Mouse (Mus musculus): ENCODE results near the gene Col23a1. TPM values are rescaled to one million over a fixed set of nuclear protein-coding genes. Genes with fewer than 3 reads are reported as not detected.

Gene Col23a1
- polyA plus RNA-seq, 1 experiment from 2014 or later = 17.5 TPM

DNA sequence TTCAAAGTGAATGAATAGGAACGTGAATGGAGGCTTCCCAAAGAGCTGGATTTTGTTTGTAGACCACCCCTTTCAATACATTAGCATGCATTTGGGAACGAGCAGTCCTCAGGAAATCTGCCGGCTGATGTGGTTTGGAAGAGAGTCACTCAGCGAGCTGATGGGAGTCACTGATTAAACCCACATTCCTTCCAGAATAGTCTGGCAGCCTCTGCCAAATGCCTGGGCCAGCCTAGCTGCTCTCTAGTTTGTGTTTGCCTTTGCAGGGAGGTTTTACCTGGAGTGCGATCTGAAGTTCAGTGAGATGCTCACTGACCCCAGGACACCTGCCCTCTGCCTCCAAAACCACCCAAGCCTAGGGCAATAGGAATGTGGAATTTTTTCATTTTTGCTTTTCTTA is 18.6 kb downstream of the Col23a1 start:
- Histone ChIP-seq H3K4me1 (ENCODE audit: control insufficient read depth, insufficient read depth, low read length) (no peaks in the 10 kb centered on the region), H3K9ac (replicated peaks; ENCODE audit: low read length) (no peak overlapping the region; the same call in 1 of the 2 replicates), H3K4me3 (ENCODE audit: low read depth, low read length) (no peak overlapping the region), H3K27me3 (ENCODE audit: control insufficient read depth, insufficient read depth, low read length) (no peaks in the 10 kb centered on the region), H3K4me2 (ENCODE audit: low read depth, low read length) (no peak overlapping the region), H3K27ac (replicated peaks; ENCODE audit: low read depth, low read length) (no peak overlapping the region), H3K36me3 (replicated peaks; ENCODE audit: control insufficient read depth, insufficient read depth, low read depth, low read length) (no peaks in the 10 kb centered on the region), H3K9me3 (replicated peaks; ENCODE audit: control insufficient read depth, low read length) (no peaks in the 10 kb centered on the region)
- WGBS = 58% methylated on average over 5 of the region's 5 CpGs
- DNase-seq (ENCODE audit: low spot score) = no peak
- no peak for ATAC-seq (replicated peaks; ENCODE audit: insufficient number of reproducible peaks, low FRiP score, low TSS enrichment, low read depth)

DNA sequence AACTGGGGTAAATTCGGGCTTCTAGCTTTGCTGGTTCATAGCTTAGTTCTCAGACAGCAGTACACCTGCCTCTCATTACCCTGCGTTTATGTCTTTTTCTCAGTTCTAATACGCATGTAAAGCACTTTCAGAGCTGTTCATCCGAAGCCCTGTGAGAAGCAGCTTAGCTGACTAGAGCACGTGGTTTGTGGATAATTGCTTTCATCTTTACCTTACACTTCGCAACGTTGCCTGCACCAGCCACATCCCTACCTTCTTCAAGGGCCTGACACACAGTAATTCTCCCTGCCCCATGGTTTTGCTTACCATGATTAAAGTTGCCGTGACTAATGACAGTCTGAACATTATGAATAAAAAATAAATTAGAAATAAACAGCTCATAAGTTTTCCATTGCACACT is 22.1 kb downstream of the Col23a1 start:
- no peak overlapping the region for H3K4me3 ChIP-seq (ENCODE audit: low read depth, low read length)
- ATAC-seq (replicated peaks; ENCODE audit: insufficient number of reproducible peaks, low FRiP score, low TSS enrichment, low read depth) (no peak), DNase-seq (ENCODE audit: low spot score) (peak; percentile 27)
- no peaks in the 10 kb centered on the region for H3K27me3 ChIP-seq (ENCODE audit: control insufficient read depth, insufficient read depth, low read length)
- H3K4me2 ChIP-seq (ENCODE audit: low read depth, low read length) = no peak overlapping the region
- no peak overlapping the region for H3K9ac ChIP-seq (replicated peaks; ENCODE audit: low read length)
- no peaks in the 10 kb centered on the region for H3K36me3 ChIP-seq (replicated peaks; ENCODE audit: control insufficient read depth, insufficient read depth, low read depth, low read length)
- WGBS = 58% methylated on average over 8 of the region's 8 CpGs
- H3K9me3 ChIP-seq (replicated peaks; ENCODE audit: control insufficient read depth, low read length) = no peaks in the 10 kb centered on the region
- H3K27ac ChIP-seq (replicated peaks; ENCODE audit: low read depth, low read length) = no peak overlapping the region
- H3K4me1 ChIP-seq (ENCODE audit: control insufficient read depth, insufficient read depth, low read length) = no peaks in the 10 kb centered on the region

DNA sequence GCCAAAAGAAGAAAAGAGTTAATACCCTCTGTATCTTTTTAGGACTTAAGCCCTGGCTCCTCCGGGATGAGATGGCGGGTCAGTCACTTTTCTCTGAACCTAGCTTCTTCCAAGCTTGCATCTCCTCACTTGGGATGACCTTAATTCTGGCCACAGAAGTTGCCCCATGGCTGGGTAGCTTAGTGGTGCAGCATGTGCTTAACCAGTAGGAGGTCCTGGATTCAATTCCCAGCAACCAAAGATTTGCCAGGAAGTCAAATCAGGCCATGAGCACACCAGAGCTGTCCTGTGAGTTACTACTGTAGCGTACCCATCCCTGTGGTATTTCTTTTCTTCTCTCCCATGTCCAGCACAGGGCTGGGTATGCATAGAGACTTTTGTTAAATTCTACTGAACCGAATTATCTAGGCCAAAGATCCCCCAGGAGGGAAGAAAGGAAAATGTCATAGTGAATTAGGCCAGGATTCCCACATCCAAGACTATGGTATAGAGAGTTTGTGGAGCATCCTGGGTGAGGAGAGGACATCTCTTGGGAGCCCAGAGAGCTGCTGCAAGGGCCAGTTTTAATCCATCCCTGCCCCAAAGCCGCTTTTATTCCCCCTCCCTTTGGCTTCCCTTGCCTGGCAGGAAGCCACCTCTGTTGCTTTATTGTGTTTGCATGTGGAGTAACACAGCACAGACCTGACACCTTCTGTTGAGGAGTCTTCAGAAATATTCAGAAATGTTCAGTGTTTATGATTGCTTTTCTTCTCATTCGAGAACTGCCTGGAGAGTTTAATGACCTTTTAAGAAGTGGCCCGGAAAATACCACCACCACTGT is 26.5 kb downstream of the Col23a1 start:
- Histone ChIP-seq H3K9me3 (replicated peaks; ENCODE audit: control insufficient read depth, low read length) (no peaks in the 10 kb centered on the region), H3K4me1 (ENCODE audit: control insufficient read depth, insufficient read depth, low read length) (no peaks in the 10 kb centered on the region), H3K9ac (replicated peaks; ENCODE audit: low read length) (no peak overlapping the region), H3K27ac (replicated peaks; ENCODE audit: low read depth, low read length) (no peak overlapping the region), H3K36me3 (replicated peaks; ENCODE audit: control insufficient read depth, insufficient read depth, low read depth, low read length) (no peaks in the 10 kb centered on the region), H3K4me2 (ENCODE audit: low read depth, low read length) (no peak overlapping the region), H3K4me3 (ENCODE audit: low read depth, low read length) (no peak overlapping the region), H3K27me3 (ENCODE audit: control insufficient read depth, insufficient read depth, low read length) (no peaks in the 10 kb centered on the region)
- ATAC-seq (replicated peaks; ENCODE audit: insufficient number of reproducible peaks, low FRiP score, low TSS enrichment, low read depth) = no peak
- no peak for DNase-seq (ENCODE audit: low spot score)
- 78% methylated on average over 7 of the region's 7 CpGs for WGBS

DNA sequence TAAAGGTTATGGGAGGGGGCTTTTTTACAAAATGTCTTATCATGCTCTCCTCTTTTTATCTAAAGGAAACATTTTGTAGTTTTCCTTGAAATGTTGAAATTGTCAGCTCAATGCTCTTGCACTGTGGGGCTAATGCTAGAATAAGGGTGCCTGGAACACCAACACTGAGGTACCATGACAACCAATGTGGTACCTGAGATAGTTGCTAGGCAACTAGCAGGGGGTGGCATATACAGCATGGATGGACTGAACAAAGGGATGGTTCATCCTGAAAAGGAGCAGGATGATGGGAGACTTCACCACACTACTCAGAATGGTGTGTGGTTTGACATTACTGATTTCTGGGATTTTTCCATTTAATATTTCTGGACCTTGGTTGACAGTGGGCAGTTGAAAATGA is 30.9 kb downstream of the Col23a1 start:
- Histone ChIP-seq H3K27ac (replicated peaks; ENCODE audit: low read depth, low read length) (no peak overlapping the region), H3K4me2 (ENCODE audit: low read depth, low read length) (no peak overlapping the region), H3K36me3 (replicated peaks; ENCODE audit: control insufficient read depth, insufficient read depth, low read depth, low read length) (no peaks in the 10 kb centered on the region), H3K4me3 (ENCODE audit: low read depth, low read length) (no peak overlapping the region), H3K27me3 (ENCODE audit: control insufficient read depth, insufficient read depth, low read length) (no peaks in the 10 kb centered on the region), H3K9me3 (replicated peaks; ENCODE audit: control insufficient read depth, low read length) (no peaks in the 10 kb centered on the region), H3K9ac (replicated peaks; ENCODE audit: low read length) (no peak overlapping the region), H3K4me1 (ENCODE audit: control insufficient read depth, insufficient read depth, low read length) (no peaks in the 10 kb centered on the region)
- ATAC-seq (replicated peaks; ENCODE audit: insufficient number of reproducible peaks, low FRiP score, low TSS enrichment, low read depth) (no peak), DNase-seq (ENCODE audit: low spot score) (no peak)

DNA sequence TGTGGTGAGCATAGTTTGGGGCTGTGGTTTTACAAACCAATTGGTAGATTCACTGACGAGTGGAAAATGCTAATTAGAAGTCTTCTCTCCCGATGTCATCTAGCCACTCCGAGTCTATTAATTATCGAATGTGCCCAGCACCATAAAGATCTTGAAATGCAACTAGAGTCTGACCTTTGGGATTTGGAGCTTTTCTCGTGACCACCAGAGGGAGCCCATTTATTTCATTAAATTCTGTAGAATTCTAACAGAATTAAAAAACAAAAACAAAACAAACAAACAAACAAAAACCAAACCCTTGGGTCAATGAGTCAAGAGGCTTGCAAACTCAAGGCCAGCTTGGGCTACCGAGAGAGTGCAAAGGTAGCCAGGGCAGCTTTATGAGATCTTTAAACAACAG is 37.2 kb downstream of the Col23a1 start:
- H3K4me1 ChIP-seq (ENCODE audit: control insufficient read depth, insufficient read depth, low read length) = no peaks in the 10 kb centered on the region

DNA sequence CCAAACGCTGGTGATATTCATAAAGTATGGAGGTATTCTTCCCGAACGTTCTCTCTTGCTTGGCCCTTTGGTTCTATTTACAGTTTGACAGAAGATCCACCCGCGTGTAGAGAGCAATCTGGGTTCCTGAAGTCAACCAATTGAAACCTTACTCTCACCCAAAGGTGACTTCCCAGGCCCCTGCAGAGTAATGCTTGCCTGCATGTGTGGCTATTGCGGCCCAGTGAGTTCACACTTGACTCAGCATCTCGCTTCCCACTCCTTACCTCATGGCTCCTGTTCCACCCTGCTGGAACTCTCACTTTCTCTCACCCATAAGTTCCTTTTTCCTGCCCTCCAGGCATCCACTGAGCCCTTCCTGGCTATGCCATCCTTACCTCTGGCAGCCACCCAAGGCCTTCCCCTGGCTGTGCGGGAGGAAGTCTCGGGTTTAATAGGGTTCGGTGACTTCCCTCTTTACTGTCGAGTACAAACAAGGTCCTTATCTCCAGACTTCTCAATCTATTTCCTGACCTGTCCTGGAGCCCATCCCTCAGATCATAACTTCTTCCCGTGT is 38.7 kb downstream of the Col23a1 start:
- Histone ChIP-seq H3K27ac (replicated peaks; ENCODE audit: low read depth, low read length) (no peak overlapping the region), H3K36me3 (replicated peaks; ENCODE audit: control insufficient read depth, insufficient read depth, low read depth, low read length) (no peaks in the 10 kb centered on the region), H3K27me3 (ENCODE audit: control insufficient read depth, insufficient read depth, low read length) (no peaks in the 10 kb centered on the region), H3K4me1 (ENCODE audit: control insufficient read depth, insufficient read depth, low read length) (no peaks in the 10 kb centered on the region), H3K9ac (replicated peaks; ENCODE audit: low read length) (no peak overlapping the region), H3K4me2 (ENCODE audit: low read depth, low read length) (no peak overlapping the region), H3K9me3 (replicated peaks; ENCODE audit: control insufficient read depth, low read length) (no peaks in the 10 kb centered on the region), H3K4me3 (ENCODE audit: low read depth, low read length) (no peak overlapping the region)
- WGBS = 86% methylated on average over 12 of the region's 12 CpGs
- DNase-seq (ENCODE audit: low spot score) = no peak
- no peak for ATAC-seq (replicated peaks; ENCODE audit: insufficient number of reproducible peaks, low FRiP score, low TSS enrichment, low read depth)

More for the DNA sequence above, 37.2 kb downstream of the Col23a1 start:
- Histone ChIP-seq H3K36me3 (replicated peaks; ENCODE audit: control insufficient read depth, insufficient read depth, low read depth, low read length) (no peaks in the 10 kb centered on the region), H3K9me3 (replicated peaks; ENCODE audit: control insufficient read depth, low read length) (no peaks in the 10 kb centered on the region), H3K4me3 (ENCODE audit: low read depth, low read length) (no peak overlapping the region), H3K4me2 (ENCODE audit: low read depth, low read length) (no peak overlapping the region), H3K27me3 (ENCODE audit: control insufficient read depth, insufficient read depth, low read length) (no peaks in the 10 kb centered on the region), H3K27ac (replicated peaks; ENCODE audit: low read depth, low read length) (no peak overlapping the region), H3K9ac (replicated peaks; ENCODE audit: low read length) (no peak overlapping the region)
- 74% methylated on average over 6 of the region's 6 CpGs for WGBS
- ATAC-seq (replicated peaks; ENCODE audit: insufficient number of reproducible peaks, low FRiP score, low TSS enrichment, low read depth) = no peak
- DNase-seq (ENCODE audit: low spot score) = peak; percentile 42

DNA sequence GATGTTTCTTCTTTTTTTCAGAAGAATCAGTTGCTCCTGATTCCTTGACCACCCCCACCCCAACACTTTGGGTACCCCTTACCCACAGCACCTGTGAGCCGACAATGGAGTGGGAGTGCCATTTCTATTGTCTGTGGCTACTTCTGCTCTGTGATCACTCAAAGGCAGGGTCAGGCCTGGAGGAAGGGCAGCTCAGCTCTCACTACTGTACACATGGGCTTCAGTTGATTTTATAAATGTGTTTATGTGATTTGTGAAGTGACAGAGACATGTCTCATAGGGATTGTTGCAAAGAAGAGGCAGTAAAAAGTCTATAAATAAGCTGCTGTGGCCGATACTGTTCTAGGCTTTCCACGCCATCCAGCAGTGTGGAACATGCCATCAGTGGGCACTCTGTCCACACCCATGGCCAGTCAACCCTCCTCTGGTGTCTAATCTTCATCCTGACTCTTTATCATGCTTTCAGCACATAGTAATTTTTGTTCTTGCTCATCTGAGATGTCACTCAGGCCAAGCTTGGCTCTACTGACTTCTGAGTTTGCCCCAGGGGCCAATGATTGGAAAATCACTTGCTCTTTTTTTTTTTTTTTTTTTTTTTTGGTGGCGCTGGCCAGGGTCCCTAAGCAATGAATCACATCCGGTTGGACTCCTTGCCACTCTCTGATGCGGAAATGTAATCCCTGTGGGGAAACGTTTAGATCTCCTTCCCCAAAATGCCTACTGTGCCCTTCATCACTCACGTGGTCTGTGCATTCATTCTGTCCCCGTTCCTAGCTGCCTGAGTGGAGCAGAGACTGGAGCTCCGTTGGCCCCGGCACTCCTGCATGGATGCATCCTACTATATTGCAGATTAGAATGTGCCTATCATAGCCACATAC is 40.4 kb downstream of the Col23a1 start:
- Histone ChIP-seq H3K4me2 (ENCODE audit: low read depth, low read length) (no peak overlapping the region), H3K4me1 (ENCODE audit: control insufficient read depth, insufficient read depth, low read length) (no peaks in the 10 kb centered on the region), H3K27me3 (ENCODE audit: control insufficient read depth, insufficient read depth, low read length) (no peaks in the 10 kb centered on the region), H3K4me3 (ENCODE audit: low read depth, low read length) (no peak overlapping the region), H3K9ac (replicated peaks; ENCODE audit: low read length) (no peak overlapping the region), H3K9me3 (replicated peaks; ENCODE audit: control insufficient read depth, low read length) (no peaks in the 10 kb centered on the region), H3K36me3 (replicated peaks; ENCODE audit: control insufficient read depth, insufficient read depth, low read depth, low read length) (no peaks in the 10 kb centered on the region), H3K27ac (replicated peaks; ENCODE audit: low read depth, low read length) (no peak overlapping the region)
- 77% methylated on average over 11 of the region's 11 CpGs for WGBS
- no peak for DNase-seq (ENCODE audit: low spot score)
- ATAC-seq (replicated peaks; ENCODE audit: insufficient number of reproducible peaks, low FRiP score, low TSS enrichment, low read depth) = no peak

DNA sequence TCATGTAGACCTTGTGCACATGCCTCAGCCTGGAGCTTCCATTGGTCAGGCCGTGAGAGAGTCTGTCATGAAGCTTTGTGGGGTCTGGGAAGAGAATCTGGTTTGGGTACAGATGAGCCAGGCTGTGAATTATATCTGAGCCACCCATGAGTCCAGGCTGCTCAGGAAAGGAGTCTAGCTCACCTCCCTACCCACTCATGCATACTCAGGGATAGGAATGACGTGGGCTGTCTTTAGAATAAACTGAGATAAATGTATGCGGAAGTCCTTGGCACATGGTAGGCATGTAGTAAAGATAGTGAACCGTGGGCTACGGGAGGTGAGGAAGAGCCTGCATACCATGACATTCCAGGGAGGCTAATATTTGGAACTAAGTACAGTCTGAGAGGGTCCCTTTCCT is 44.3 kb downstream of the Col23a1 start:
- Histone ChIP-seq H3K36me3 (replicated peaks; ENCODE audit: control insufficient read depth, insufficient read depth, low read depth, low read length) (no peaks in the 10 kb centered on the region), H3K4me3 (ENCODE audit: low read depth, low read length) (no peak overlapping the region), H3K9me3 (replicated peaks; ENCODE audit: control insufficient read depth, low read length) (no peaks in the 10 kb centered on the region), H3K9ac (replicated peaks; ENCODE audit: low read length) (no peak overlapping the region), H3K4me2 (ENCODE audit: low read depth, low read length) (no peak overlapping the region), H3K27ac (replicated peaks; ENCODE audit: low read depth, low read length) (no peak overlapping the region), H3K27me3 (ENCODE audit: control insufficient read depth, insufficient read depth, low read length) (no peaks in the 10 kb centered on the region), H3K4me1 (ENCODE audit: control insufficient read depth, insufficient read depth, low read length) (no peaks in the 10 kb centered on the region)
- ATAC-seq (replicated peaks; ENCODE audit: insufficient number of reproducible peaks, low FRiP score, low TSS enrichment, low read depth) (no peak), DNase-seq (ENCODE audit: low spot score) (no peak)
- WGBS = 80% methylated on average over 5 of the region's 5 CpGs

Measured in embryonic facial prominence, embryonic 11.5 days (tissue).